Mouse (Mus musculus): ENCODE results near the gene Siah2. TPM values are rescaled to one million over a fixed set of nuclear protein-coding genes. Genes with fewer than 3 reads are reported as not detected.
A peak's percentile ranks its signal among the peaks of the same experiment; 100 is the strongest.

The Siah2 gene
- total RNA-seq, 2 experiments from 2014 or later = 11.8 to 12.5 TPM

DNA sequence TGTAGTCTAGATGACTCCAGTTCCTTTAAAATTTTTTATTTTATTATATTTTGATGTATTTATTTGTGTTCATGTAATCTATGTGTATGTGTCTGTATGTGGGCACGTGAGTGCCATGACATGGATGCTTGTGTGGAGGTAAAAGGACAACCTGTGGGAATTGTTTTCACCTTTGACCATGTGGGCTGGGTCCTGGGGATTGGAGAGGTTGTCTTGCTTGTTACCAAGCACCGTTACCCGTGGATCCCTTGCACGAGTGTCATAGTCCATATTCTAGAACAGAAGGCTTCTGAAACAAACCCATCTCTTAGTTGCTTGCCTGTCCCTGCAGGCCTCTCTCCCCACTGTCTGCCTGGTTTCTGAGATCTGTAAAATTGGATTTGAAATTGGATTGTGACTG lies 31.6 kb downstream of the Siah2 start:
- DNase-seq = no peak

DNA sequence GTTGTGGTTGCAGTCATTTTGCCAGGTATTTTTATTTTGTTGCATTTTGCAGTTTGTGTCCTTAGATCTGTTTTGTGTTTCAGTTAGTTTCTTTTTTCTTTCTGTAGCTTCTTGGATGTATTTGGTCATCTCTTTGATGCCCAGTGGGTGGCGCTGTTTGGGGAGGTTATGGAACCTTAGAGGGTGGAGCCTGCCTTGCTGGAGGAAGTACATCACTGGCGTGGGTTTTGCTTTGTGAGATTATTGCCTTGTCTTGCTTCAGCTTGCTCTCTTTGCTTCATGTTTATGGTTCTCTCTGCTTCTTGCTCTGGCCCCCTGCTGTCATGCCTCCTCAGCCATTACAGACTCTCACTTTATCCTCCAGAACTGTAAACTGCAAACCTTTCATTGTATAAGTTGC lies 34.8 kb downstream of the Siah2 start:
- peak; percentile 46 to 57 for DNase-seq

DNA sequence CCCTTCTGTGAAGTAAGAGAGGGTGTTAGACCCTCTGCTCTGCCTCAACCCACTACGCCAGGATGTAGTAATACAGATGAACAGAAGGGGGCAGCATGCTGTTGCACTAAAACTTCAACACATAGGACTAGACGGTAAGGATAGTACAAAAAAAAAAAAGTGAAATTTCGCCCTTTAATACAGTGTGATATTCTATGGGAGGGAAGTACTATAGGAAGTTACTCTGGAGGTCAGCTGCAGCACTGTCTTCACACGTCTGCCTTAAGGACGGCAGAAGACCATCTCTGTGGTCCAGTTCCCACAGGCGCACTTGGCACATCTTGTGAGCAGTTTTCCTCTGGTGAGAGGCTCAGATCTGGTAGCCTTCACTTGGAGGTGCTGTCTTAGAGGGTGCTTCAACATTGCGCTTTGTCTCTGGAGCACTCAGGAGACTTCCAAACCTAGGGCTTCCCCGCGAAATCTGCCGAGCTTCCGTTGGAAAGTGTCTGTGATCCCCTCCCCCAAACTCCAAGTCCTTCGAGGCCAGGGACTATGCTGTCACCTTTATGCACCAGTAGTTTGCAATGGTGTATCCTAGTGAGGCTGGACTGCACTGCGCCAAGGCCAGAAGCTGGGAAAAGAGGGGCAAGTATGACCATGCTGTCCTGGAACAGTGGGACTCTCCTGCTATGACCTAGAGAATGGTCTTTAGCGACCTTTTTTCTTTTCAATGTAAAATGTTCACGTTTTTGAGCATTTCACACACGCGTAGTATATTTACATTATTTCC lies 36.7 kb downstream of the Siah2 start:
- peak; percentile 52 to 84 for DNase-seq

DNA sequence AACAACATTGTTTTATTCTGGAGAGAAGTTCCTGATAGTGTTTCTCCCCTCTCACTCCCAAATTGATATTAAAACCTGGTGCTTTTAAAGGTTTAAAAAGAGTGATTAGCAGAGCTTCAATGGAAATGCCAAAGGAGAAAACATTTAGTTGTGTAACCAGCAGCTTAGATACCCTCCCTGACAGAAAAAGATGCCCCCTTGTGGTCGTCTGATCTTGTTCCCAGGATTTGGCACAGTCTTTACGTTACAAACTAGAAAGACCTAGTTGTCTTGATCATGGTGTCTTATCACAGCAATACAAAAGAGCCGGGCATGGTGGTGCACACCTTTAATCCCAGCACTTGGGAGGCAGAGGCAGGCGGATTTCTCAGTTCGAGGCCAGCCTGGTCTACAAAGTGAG lies 38.3 kb downstream of the Siah2 start:
- DNase-seq = peak; percentile 12 to 46

DNA sequence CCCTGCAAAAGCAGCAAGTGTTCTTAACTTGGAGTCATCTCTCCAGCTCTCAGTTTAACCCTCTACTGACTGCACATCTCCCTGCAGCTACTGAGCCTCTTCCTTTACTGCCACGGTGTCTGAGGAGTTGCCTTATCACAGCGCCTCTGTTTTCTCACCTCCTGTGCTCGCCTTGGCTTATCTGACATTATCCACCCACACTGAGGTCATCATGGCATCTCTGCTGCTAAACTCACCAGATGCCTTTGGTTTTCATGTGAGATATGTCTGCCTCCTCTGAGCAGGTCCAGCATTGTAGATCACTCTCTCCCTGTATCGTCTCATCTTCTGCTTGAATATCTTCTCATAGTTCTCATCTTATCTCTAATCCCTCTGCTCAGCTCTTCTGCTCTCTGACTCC lies 41.9 kb downstream of the Siah2 start:
- DNase-seq = no peak

DNA sequence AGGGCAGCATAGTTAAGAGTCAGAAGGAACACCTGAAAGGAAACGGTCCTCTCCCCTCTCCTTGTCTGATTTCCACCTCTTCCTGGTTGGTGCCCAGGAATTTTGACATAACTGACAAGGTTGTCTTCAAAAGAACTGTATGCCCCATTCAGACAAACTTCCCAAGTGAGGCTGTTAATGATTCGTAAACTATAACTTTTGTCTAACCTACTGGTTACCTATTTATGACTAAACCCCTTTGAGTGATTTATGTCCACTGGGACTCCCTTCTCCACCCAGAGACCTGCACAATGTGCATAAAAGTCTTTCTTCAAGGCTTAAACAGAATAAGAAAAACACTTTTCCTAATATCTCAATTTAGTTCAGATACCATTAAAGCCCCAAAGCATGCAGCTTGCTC lies 45.0 kb downstream of the Siah2 start:
- DNase-seq = no peak

DNA sequence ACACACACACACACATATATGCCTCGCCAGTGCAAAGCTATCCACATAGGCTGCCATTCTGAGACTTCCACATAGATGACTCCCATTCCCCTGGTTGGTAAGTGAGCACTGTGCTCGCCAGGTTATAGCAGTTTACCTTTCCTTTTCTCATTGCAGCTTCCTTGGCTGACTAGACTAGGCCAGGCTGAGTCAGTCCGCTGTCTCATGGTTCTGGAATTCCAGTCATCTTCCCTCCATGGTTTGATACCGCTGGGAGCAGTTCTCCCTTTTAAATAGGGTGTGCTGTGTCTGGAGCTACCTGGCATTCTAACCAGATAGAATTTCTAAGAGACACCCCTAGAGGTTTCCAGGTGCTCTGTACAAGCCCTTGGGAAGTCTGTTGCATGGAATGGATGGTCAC lies 46.0 kb downstream of the Siah2 start:
- DNase-seq = no peak

DNA sequence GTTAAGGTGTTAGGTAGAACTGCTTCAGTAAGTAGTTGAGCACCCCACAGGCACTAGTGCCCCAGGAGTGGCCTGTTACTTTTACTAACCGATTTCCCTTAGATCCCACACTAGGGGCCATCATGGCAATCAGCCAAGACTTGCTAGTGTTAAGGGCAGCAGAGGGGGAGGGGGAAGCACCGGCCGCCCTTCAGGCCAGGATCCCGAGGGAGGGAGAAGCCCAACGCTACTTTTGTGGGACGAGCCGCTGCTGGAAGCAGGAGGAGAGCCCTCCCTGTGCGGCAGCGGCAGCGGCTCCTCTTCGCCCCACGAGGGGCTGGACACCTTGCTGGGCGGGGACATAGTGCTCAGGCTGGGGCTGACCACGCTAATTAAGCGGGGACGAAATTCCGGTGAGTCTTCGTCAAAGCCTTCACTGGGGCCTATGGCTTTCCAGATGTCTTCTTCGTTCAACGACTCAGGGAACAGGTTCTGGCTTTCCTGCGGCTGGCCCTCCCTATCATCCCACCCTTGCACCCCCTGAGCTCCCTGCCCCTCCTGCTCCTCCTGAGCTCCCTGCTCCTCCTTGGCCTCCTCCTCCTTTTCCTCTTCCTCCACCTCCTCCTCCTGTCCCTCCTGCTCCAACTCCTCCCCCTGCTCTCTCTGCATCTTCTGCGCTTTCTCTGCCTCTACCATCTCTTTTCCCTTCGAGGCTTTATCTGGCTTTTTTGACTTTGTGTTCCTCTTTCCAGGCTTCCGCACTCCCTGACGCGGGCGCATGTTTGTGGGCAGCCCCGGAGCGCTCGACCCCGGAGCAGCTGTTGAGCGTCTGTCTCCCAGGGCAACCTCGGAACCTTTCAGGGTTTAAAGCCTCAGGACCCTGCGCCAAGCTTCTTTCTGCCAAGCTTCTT lies 55.5 kb downstream of the Siah2 start, which contains the start of gene Erich6:
Erich6 (minus strand) TSS at position 802 of the 890 bp plus-strand sequence.
- DNase-seq = peak; percentile 19 to 25

DNA sequence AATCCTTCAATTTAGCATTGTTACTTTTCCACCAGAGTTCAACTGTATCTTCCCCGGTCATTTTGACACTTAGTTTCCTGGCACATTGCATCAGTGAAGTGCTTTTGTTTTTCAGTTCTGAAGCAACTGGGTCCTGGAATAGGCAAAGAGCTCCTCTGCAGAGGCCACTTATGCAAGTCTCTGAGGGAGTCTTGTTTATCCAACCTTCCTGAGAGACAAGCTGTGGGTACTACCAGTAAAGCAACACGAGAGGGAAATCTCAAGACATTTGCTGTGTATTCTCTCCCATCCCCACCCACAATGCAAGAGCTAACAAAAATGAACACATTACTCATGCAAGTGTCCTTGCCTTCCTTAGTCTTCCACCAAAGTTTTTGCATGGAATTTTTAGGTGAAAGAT lies 60.5 kb downstream of the Siah2 start:
- no peak for DNase-seq

DNA sequence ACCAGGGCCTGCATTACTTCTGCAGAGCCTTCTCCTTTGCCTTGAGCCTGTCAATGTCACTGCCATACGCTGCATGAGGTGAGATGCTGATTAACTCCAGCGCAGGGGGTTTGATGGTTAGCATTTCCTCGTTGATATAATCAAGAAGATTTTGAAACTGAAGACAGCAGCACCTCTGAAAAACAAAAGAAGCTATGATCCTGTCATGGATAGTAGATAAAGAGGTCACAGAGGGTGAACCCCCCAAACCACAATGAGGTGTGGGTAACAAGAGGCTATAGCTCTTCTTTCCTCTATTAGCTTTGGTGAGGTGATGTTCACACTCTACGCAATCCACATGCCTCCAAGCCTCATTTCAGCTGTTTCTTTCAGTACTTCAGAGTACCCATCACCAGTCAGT lies 67.2 kb downstream of the Siah2 start:
- no peak for DNase-seq

Other genes starting within 250 kb of the Siah2 start
- 10 to 100 TPM; 35.8 to 43.2 TPM for gene Eif2a, start 166.6 kb downstream of the Siah2 start, total RNA-seq (2021)
- 10 to 100 TPM; 12.0 to 15.1 TPM for gene Serp1, start 166.5 kb downstream of the Siah2 start, total RNA-seq (2021)
- 100 to 1,000 TPM; 119 to 120 TPM for gene Selenot, start 115.8 kb downstream of the Siah2 start, total RNA-seq (2021)
- gene Erich6, start 55.2 kb downstream of the Siah2 start, total RNA-seq (2021) = not detected
- gene Mindy4b-ps, start 129.9 kb upstream of the Siah2 start, total RNA-seq (2021) = under 1 TPM; 0.23 to 0.40 TPM
- not detected for gene Clrn1, start 192.9 kb upstream of the Siah2 start, total RNA-seq (2021)

All from heart, adult 18-20 months (tissue).